Mouse (Mus musculus) G1E (cell line): ENCODE measurements around the gene Slc8a3.

Source experiments
- CTCF ChIP-seq: IDR thresholded peaks from 2 replicates; pipeline ENCODE4 v1.5.1; 2012; ENCODE audit warnings: low read depth, low read length, inconsistent platforms, mixed read lengths
- GATA1 ChIP-seq: IDR thresholded peaks from 2 replicates; pipeline ENCODE4 v1.6.1; 2012; ENCODE audit warnings: borderline replicate concordance, low read length, inconsistent platforms, mixed read lengths
- TAL1 ChIP-seq: conservative IDR thresholded peaks from 2 replicates; pipeline ENCODE4 v1.6.1; 2012; ENCODE audit warnings: low read depth, low read length, inconsistent platforms, mixed read lengths

DNA sequence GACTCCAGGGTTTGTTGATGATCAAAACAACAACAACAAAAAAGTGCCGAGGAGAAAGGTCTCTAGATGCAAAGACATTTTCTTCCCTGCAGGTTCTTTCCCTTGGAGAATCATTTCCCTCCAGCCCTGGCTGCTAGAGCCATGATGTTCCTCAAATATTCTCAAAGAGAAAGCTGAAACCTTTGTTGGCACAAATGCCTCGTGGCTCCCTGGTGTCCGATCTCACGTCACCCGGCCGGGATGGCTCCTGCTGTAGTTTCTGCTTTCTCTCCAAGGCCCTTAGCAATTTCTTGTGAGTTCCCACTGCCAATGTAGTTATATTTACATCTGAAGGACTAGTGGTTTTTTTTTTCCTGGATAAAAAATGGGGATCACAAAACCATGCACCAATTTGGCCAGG lies 87.6 kb downstream of the Slc8a3 start:
- TF ChIP-seq CTCF, result no peak
- no peak for TF ChIP-seq TAL1
- no peak for TF ChIP-seq GATA1
